Mouse (Mus musculus): Measurements from ENCODE around the gene Col4a4.

Col4a4 gene

GRCm38 (mm10) chr1:82586713-82587399 lies at the start of gene Col4a4, which contains the start of gene Col4a3:
Gene Col4a4, minus strand, starts transcription at chr1:82586849.
Gene Col4a3, plus strand, starts transcription at chr1:82586921.
- DNase-seq: peak; percentile 81

GRCm38 (mm10) chr1:82636321-82636720 lies 49.7 kb upstream of the Col4a4 start:
- DNase-seq: peak; percentile 68

GRCm38 (mm10) chr1:82635254-82635620 lies 48.6 kb upstream of the Col4a4 start:
- no peak for DNase-seq

GRCm38 (mm10) chr1:82634545-82635253 lies 48.0 kb upstream of the Col4a4 start:
- DNase-seq: peak; percentile 92

- DNase-seq: no peak
Observed at GRCm38 (mm10) chr1:82631169-82631792, 44.6 kb upstream of the Col4a4 start.

GRCm38 (mm10) chr1:82629495-82629894 lies 42.8 kb upstream of the Col4a4 start:
- DNase-seq: no peak

GRCm38 (mm10) chr1:82627652-82628051 lies 41.0 kb upstream of the Col4a4 start:
- no peak for DNase-seq

GRCm38 (mm10) chr1:82625474-82625873 lies 38.8 kb upstream of the Col4a4 start:
- DNase-seq: no peak

GRCm38 (mm10) chr1:82624934-82625333 lies 38.3 kb upstream of the Col4a4 start:
- DNase-seq: no peak

- DNase-seq: no peak
Observed at GRCm38 (mm10) chr1:82619981-82620380, 33.3 kb upstream of the Col4a4 start.

- no peak for DNase-seq
Observed at GRCm38 (mm10) chr1:82618592-82618991, 31.9 kb upstream of the Col4a4 start.

GRCm38 (mm10) chr1:82618001-82618400 lies 31.4 kb upstream of the Col4a4 start:
- DNase-seq: no peak

GRCm38 (mm10) chr1:82612061-82612660 lies 25.5 kb upstream of the Col4a4 start:
- no peak for DNase-seq

GRCm38 (mm10) chr1:82608646-82609262 lies 22.1 kb upstream of the Col4a4 start:
- no peak for DNase-seq

GRCm38 (mm10) chr1:82605856-82606255 lies 19.2 kb upstream of the Col4a4 start:
- DNase-seq: peak; percentile 43

GRCm38 (mm10) chr1:82605347-82605746 lies 18.7 kb upstream of the Col4a4 start:
- no peak for DNase-seq

GRCm38 (mm10) chr1:82603198-82603950 lies 16.7 kb upstream of the Col4a4 start:
- DNase-seq: no peak

GRCm38 (mm10) chr1:82596864-82597596 lies 10.4 kb upstream of the Col4a4 start:
- peak; percentile 93 for DNase-seq

GRCm38 (mm10) chr1:82590266-82590665 lies 3.6 kb upstream of the Col4a4 start:
- peak; percentile 70 for DNase-seq

GRCm38 (mm10) chr1:82585981-82586380 lies 668 bp downstream of the Col4a4 start:
- DNase-seq: no peak

- DNase-seq: peak; percentile 21
Observed at GRCm38 (mm10) chr1:82578320-82578719, 8.3 kb downstream of the Col4a4 start.

Data from kidney, postnatal 10 days (tissue).